Mouse (Mus musculus): ENCODE data around the gene Rgs7. TPM values are rescaled to one million over a fixed set of nuclear protein-coding genes. Genes with fewer than 3 reads are reported as not detected.

The Rgs7 gene
- polyA plus RNA-seq, 1 experiment from 2014 or later, result 15.0 TPM

DNA sequence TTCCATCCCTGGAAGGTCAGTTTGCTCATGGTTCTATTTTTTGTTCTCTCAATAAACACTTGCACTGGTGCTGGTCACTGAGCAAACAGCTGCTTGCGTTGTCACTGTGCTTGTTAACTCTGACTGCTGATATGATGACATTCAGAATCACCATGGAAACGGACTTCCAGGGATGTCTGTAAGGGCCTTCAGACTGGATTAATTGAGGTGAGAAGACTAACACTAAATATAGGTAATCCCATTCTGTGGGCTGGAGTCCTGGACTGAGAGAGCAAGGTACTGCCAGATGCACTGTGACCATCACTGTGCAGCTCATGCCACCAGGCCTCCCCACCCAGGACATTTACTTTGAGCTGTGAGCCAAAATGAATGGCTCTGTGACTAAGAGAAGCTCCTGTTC lies 252.2 kb downstream of the Rgs7 start:
- Histone ChIP-seq H3K27me3 (ENCODE audit: control insufficient read depth, insufficient read depth, low read length) (no peaks in the 10 kb centered on the region), H3K4me1 (ENCODE audit: control insufficient read depth, insufficient read depth, low read length) (no peaks in the 10 kb centered on the region), H3K4me3 (ENCODE audit: low read depth, low read length) (no peak overlapping the region), H3K27ac (ENCODE audit: low read depth, low read length) (no peak overlapping the region), H3K9ac (ENCODE audit: low read length) (no peak overlapping the region), H3K9me3 (ENCODE audit: control insufficient read depth, low read length) (no peaks in the 10 kb centered on the region), H3K4me2 (ENCODE audit: low read depth) (no peak overlapping the region), H3K36me3 (ENCODE audit: control insufficient read depth, insufficient read depth, low read length) (no peaks in the 10 kb centered on the region)
- ATAC-seq (ENCODE audit: insufficient read depth, low FRiP score, low TSS enrichment) (no peak; the same call in 1 of the 2 replicates), DNase-seq (ENCODE audit: low spot score) (no peak)
- 84% methylated on average over 2 of the region's 2 CpGs for WGBS

DNA sequence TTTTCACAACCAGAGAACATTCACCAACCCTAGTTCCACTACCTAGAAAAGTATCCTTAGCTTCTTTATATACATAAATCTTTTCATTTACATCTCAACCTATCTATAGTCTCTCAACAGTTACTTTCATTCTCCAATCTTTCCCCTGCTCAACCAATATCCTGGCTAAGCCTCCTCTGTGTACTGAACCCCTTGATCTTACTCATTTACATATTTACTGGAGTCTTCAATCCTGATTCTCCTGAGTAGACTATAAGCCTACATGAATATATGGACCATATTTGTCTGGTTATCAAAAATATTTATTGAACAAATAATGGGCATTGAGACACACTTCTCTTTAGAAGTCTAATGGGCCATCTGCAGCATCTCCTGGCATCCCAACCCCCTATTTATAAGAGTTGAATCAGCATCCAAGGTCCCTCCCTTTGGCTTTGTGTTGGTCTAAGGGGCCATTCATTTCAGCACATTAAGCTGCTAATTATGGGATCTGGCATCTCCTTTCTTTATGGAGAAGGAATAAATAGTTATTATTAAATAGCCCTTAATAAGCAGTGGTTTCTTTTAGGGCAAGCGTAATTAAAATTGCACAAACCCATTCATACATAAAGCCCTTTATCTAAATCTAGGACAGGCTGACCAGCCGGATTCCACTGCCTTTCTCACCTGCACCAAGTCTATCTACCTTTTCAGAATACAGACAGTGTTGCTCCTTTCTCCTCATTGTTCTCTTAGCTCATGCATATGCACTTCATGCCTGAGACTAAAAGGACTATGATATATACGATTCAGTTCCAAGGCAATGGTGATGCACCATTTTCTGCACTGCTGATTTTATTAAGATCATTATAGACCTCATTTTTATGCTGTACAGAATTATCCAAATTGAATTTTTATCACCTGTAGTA lies 270.5 kb downstream of the Rgs7 start:
- H3K27me3 ChIP-seq (ENCODE audit: control insufficient read depth, insufficient read depth, low read length), result no peaks in the 10 kb centered on the region
- WGBS, result 92% methylated on average over 3 of the region's 3 CpGs
- ATAC-seq (ENCODE audit: insufficient read depth, low FRiP score, low TSS enrichment) (no peak), DNase-seq (ENCODE audit: low spot score) (no peak)
- no peak overlapping the region for H3K4me3 ChIP-seq (ENCODE audit: low read depth, low read length)
- no peaks in the 10 kb centered on the region for H3K9me3 ChIP-seq (ENCODE audit: control insufficient read depth, low read length)
- no peak overlapping the region for H3K27ac ChIP-seq (ENCODE audit: low read depth, low read length)
- no peaks in the 10 kb centered on the region for H3K4me1 ChIP-seq (ENCODE audit: control insufficient read depth, insufficient read depth, low read length)
- no peak overlapping the region for H3K9ac ChIP-seq (ENCODE audit: low read length)
- no peaks in the 10 kb centered on the region for H3K36me3 ChIP-seq (ENCODE audit: control insufficient read depth, insufficient read depth, low read length)
- no peak overlapping the region for H3K4me2 ChIP-seq (ENCODE audit: low read depth)

GRCm38 (mm10) chr1:175219563-175219962 lies 272.7 kb downstream of the Rgs7 start:
- H3K9ac ChIP-seq (ENCODE audit: low read length), result no peak overlapping the region
- H3K27me3 ChIP-seq (ENCODE audit: control insufficient read depth, insufficient read depth, low read length), result no peaks in the 10 kb centered on the region
- DNase-seq (ENCODE audit: low spot score) (no peak), ATAC-seq (ENCODE audit: insufficient read depth, low FRiP score, low TSS enrichment) (no peak)
- H3K36me3 ChIP-seq (ENCODE audit: control insufficient read depth, insufficient read depth, low read length), result no peaks in the 10 kb centered on the region
- no peaks in the 10 kb centered on the region for H3K9me3 ChIP-seq (ENCODE audit: control insufficient read depth, low read length)
- no peaks in the 10 kb centered on the region for H3K4me1 ChIP-seq (ENCODE audit: control insufficient read depth, insufficient read depth, low read length)
- H3K4me3 ChIP-seq (ENCODE audit: low read depth, low read length), result no peak overlapping the region
- no peak overlapping the region for H3K27ac ChIP-seq (ENCODE audit: low read depth, low read length)
- 84% methylated on average over 2 of the region's 2 CpGs for whole genome bisulfite sequencing
- no peak overlapping the region for H3K4me2 ChIP-seq (ENCODE audit: low read depth)

GRCm38 (mm10) chr1:175207004-175207403 lies 285.3 kb downstream of the Rgs7 start:
- Histone ChIP-seq H3K27me3 (ENCODE audit: control insufficient read depth, insufficient read depth, low read length) (no peaks in the 10 kb centered on the region), H3K4me2 (ENCODE audit: low read depth) (no peak overlapping the region), H3K9ac (ENCODE audit: low read length) (no peak overlapping the region), H3K9me3 (ENCODE audit: control insufficient read depth, low read length) (no peaks in the 10 kb centered on the region), H3K4me1 (ENCODE audit: control insufficient read depth, insufficient read depth, low read length) (no peaks in the 10 kb centered on the region), H3K4me3 (ENCODE audit: low read depth, low read length) (no peak overlapping the region), H3K36me3 (ENCODE audit: control insufficient read depth, insufficient read depth, low read length) (no peaks in the 10 kb centered on the region), H3K27ac (ENCODE audit: low read depth, low read length) (no peak overlapping the region)
- WGBS, result 81% methylated on average over 2 of the region's 2 CpGs
- DNase-seq (ENCODE audit: low spot score) (no peak), ATAC-seq (ENCODE audit: insufficient read depth, low FRiP score, low TSS enrichment) (no peak)

DNA sequence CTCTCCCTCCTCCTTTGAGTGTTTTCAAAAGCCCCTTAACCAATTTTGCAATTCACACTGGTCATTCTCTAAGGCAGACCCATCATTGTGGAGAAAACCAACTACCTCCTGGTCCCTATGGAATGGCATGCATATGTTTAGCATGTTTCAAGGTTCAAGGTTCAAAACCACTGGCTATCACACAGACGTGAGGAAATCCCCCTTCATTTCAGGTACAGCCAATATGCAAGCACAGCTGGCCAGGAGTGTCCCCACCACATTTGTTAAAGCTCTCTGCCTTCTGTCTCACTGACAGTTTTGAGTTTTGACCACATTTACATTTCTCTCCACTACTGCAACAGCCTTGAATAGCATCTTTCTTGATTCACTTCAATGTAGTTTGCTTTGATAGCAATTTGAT lies 286.7 kb downstream of the Rgs7 start:
- Histone ChIP-seq H3K27me3 (ENCODE audit: control insufficient read depth, insufficient read depth, low read length) (no peaks in the 10 kb centered on the region), H3K4me3 (ENCODE audit: low read depth, low read length) (no peak overlapping the region), H3K4me1 (ENCODE audit: control insufficient read depth, insufficient read depth, low read length) (no peaks in the 10 kb centered on the region), H3K27ac (ENCODE audit: low read depth, low read length) (no peak overlapping the region), H3K4me2 (ENCODE audit: low read depth) (no peak overlapping the region), H3K9me3 (ENCODE audit: control insufficient read depth, low read length) (no peaks in the 10 kb centered on the region), H3K9ac (ENCODE audit: low read length) (no peak overlapping the region), H3K36me3 (ENCODE audit: control insufficient read depth, insufficient read depth, low read length) (no peaks in the 10 kb centered on the region)
- no peak for ATAC-seq (ENCODE audit: insufficient read depth, low FRiP score, low TSS enrichment)
- DNase-seq (ENCODE audit: low spot score), result no peak
- WGBS, result 68% methylated on average over 1 of the region's 1 CpGs

DNA sequence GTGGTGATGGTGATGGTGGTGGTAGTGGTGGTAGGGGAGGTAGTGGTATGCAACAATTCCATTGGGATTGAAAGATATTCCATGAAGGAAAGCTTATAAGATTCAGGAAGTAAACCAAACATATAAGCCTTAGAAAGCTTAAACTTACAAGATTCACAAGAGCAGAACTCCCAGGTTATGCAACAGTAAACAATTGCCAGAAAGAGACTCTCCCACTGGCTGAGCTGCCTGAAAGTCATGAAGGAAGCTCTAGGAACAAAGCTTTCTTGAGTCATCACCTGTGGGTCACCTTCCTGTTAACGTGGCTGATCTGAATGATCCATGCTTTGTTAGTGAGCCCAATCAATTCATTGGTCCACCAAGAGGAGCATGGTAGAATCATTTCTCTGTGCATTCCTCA lies 288.8 kb downstream of the Rgs7 start:
- no peak overlapping the region for H3K4me3 ChIP-seq (ENCODE audit: low read depth, low read length)
- H3K4me1 ChIP-seq (ENCODE audit: control insufficient read depth, insufficient read depth, low read length), result no peaks in the 10 kb centered on the region
- no peak overlapping the region for H3K27ac ChIP-seq (ENCODE audit: low read depth, low read length)
- no peak for ATAC-seq (ENCODE audit: insufficient read depth, low FRiP score, low TSS enrichment)
- no peaks in the 10 kb centered on the region for H3K36me3 ChIP-seq (ENCODE audit: control insufficient read depth, insufficient read depth, low read length)
- H3K4me2 ChIP-seq (ENCODE audit: low read depth), result no peak overlapping the region
- H3K9me3 ChIP-seq (ENCODE audit: control insufficient read depth, low read length), result no peaks in the 10 kb centered on the region
- 74% methylated on average over 1 of the region's 1 CpGs for WGBS
- DNase-seq (ENCODE audit: low spot score), result no peak
- no peaks in the 10 kb centered on the region for H3K27me3 ChIP-seq (ENCODE audit: control insufficient read depth, insufficient read depth, low read length)
- H3K9ac ChIP-seq (ENCODE audit: low read length), result no peak overlapping the region

GRCm38 (mm10) chr1:175202902-175203301 lies 289.4 kb downstream of the Rgs7 start:
- no peak overlapping the region for H3K9ac ChIP-seq (ENCODE audit: low read length)
- H3K4me3 ChIP-seq (ENCODE audit: low read depth, low read length), result no peak overlapping the region
- no peaks in the 10 kb centered on the region for H3K27me3 ChIP-seq (ENCODE audit: control insufficient read depth, insufficient read depth, low read length)
- no peaks in the 10 kb centered on the region for H3K9me3 ChIP-seq (ENCODE audit: control insufficient read depth, low read length)
- H3K4me2 ChIP-seq (ENCODE audit: low read depth), result no peak overlapping the region
- no peaks in the 10 kb centered on the region for H3K4me1 ChIP-seq (ENCODE audit: control insufficient read depth, insufficient read depth, low read length)
- WGBS, result 60% methylated on average over 2 of the region's 2 CpGs
- no peak overlapping the region for H3K27ac ChIP-seq (ENCODE audit: low read depth, low read length)
- no peak for DNase-seq (ENCODE audit: low spot score)
- ATAC-seq (ENCODE audit: insufficient read depth, low FRiP score, low TSS enrichment), result no peak
- H3K36me3 ChIP-seq (ENCODE audit: control insufficient read depth, insufficient read depth, low read length), result no peaks in the 10 kb centered on the region

DNA sequence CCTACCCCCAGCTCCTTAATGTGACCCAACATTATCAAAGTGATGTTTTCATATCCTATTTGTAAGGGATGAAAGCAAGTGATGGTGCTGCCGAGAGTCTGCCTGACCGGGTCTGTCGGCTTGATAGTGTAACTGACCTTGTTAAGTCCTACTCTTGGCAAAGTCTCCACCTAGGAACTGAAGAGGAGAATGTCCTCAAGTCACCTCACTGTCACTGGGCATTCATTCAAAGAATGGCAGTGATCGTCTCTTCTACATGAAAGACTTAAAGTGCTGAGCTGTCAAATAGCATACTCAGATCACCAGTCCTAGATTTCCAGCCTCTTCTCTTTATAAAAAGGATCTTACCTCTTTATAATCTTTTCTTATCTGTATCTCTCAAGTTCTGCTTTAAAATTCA lies 293.4 kb downstream of the Rgs7 start:
- Histone ChIP-seq H3K27me3 (ENCODE audit: control insufficient read depth, insufficient read depth, low read length) (no peaks in the 10 kb centered on the region), H3K9ac (ENCODE audit: low read length) (no peak overlapping the region), H3K9me3 (ENCODE audit: control insufficient read depth, low read length) (no peaks in the 10 kb centered on the region), H3K27ac (ENCODE audit: low read depth, low read length) (no peak overlapping the region), H3K4me3 (ENCODE audit: low read depth, low read length) (no peak overlapping the region), H3K4me2 (ENCODE audit: low read depth) (no peak overlapping the region), H3K36me3 (ENCODE audit: control insufficient read depth, insufficient read depth, low read length) (no peaks in the 10 kb centered on the region), H3K4me1 (ENCODE audit: control insufficient read depth, insufficient read depth, low read length) (no peaks in the 10 kb centered on the region)
- DNase-seq (ENCODE audit: low spot score), result no peak
- no peak for ATAC-seq (ENCODE audit: insufficient read depth, low FRiP score, low TSS enrichment)
- 96% methylated on average over 4 of the region's 4 CpGs for WGBS

DNA sequence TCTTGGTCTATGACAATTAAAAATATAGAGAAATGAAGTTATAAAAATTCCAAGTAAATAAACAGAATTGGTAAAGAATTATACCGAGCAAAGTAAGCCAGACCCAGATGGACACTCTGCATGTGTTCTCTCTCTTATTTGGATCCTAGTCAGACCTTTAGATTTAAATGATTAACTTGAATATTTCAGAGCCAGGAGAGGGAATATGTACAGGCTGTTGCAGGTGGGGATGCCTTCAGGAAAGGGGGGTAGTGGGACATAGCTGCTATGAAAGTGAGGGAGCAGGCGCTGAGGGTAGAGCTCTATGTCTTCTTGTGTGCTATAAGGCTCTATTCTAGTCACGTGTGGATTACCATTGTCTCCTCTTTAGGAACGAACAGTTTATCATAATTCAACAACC lies 296.5 kb downstream of the Rgs7 start:
- no peaks in the 10 kb centered on the region for H3K36me3 ChIP-seq (ENCODE audit: control insufficient read depth, insufficient read depth, low read length)
- ATAC-seq (ENCODE audit: insufficient read depth, low FRiP score, low TSS enrichment) (no peak), DNase-seq (ENCODE audit: low spot score) (no peak)
- H3K9me3 ChIP-seq (ENCODE audit: control insufficient read depth, low read length), result no peaks in the 10 kb centered on the region
- H3K9ac ChIP-seq (ENCODE audit: low read length), result no peak overlapping the region
- no peak overlapping the region for H3K4me2 ChIP-seq (ENCODE audit: low read depth)
- no peak overlapping the region for H3K27ac ChIP-seq (ENCODE audit: low read depth, low read length)
- no peaks in the 10 kb centered on the region for H3K27me3 ChIP-seq (ENCODE audit: control insufficient read depth, insufficient read depth, low read length)
- H3K4me1 ChIP-seq (ENCODE audit: control insufficient read depth, insufficient read depth, low read length), result no peaks in the 10 kb centered on the region
- no peak overlapping the region for H3K4me3 ChIP-seq (ENCODE audit: low read depth, low read length)
- WGBS, result 89% methylated on average over 4 of the region's 4 CpGs

Data from neural tube, embryonic 11.5 days (tissue).